Mouse (Mus musculus) heart, adult 18-20 months (tissue): ENCODE measurements around the gene Tmem107. TPM values are rescaled to one million over a fixed set of nuclear protein-coding genes. Genes with fewer than 3 reads are reported as not detected.

ENCODE experiments used
- total RNA-seq, 2 experiments: library from RNA; stranded (reverse); gene quantifications; 2 replicates each; pipeline ENCODE4 v1.2.3; 2021

Tmem107 gene
- total RNA-seq, 2 experiments from 2014 or later, result 5.3 to 7.0 TPM

Other genes starting within 250 kb of the Tmem107 start
- 10 to 100 TPM; 61.2 to 64.3 TPM for gene Ndel1, start 198.9 kb upstream of the Tmem107 start, total RNA-seq
- gene Rnf222, start 182.3 kb upstream of the Tmem107 start, total RNA-seq, result under 1 TPM; 0.15 to 0.21 TPM
- gene Rpl26, start 169.2 kb upstream of the Tmem107 start, total RNA-seq, result 100 to 1,000 TPM; 679 to 731 TPM
- gene Odf4, start 143.7 kb upstream of the Tmem107 start, total RNA-seq, result not detected
- gene Arhgef15, start 113.3 kb upstream of the Tmem107 start, total RNA-seq, result 10 to 100 TPM; 20.6 to 23.5 TPM
- gene Slc25a35, start 102.7 kb upstream of the Tmem107 start, total RNA-seq, result 1 to 10 TPM; 4.8 to 9.3 TPM
- 100 to 1,000 TPM in 1 of 2 experiments, 10 to 100 TPM in 1; 87.5 to 102 TPM for gene Rangrf, start 95.6 kb upstream of the Tmem107 start, total RNA-seq
- gene Pfas, start 62.3 kb upstream of the Tmem107 start, total RNA-seq, result 1 to 10 TPM; 5.4 to 6.2 TPM
- 10 to 100 TPM; 10.9 to 13.9 TPM for gene Ctc1, start 54.9 kb upstream of the Tmem107 start, total RNA-seq
- 1 to 10 TPM in 1 of 2 experiments, under 1 TPM in 1; 0.67 to 1.5 TPM for gene Aurkb, start 25.2 kb upstream of the Tmem107 start, total RNA-seq
- 10 to 100 TPM; 16.7 to 19.3 TPM for gene Borcs6, start 11.1 kb upstream of the Tmem107 start, total RNA-seq
- 10 to 100 TPM; 53.9 to 55.4 TPM for gene Vamp2, start 17.7 kb downstream of the Tmem107 start, total RNA-seq
- gene Per1, start 24.4 kb downstream of the Tmem107 start, total RNA-seq, result 10 to 100 TPM; 38.8 to 48.5 TPM
- under 1 TPM in 1 of 2 experiments, not detected in 1; 0.15 TPM for gene Hes7, start 49.6 kb downstream of the Tmem107 start, total RNA-seq
- under 1 TPM; 0.23 to 0.27 TPM for gene 9130213A22Rik, start 51.8 kb downstream of the Tmem107 start, total RNA-seq
- not detected for gene Aloxe3, start 55.1 kb downstream of the Tmem107 start, total RNA-seq
- gene Alox12b, start 86.2 kb downstream of the Tmem107 start, total RNA-seq, result not detected
- 1 to 10 TPM; 1.1 to 2.2 TPM for gene Alox8, start 127.0 kb downstream of the Tmem107 start, total RNA-seq
- 1 to 10 TPM; 1.3 to 1.5 TPM for gene Gucy2e, start 166.2 kb downstream of the Tmem107 start, total RNA-seq